Mouse (Mus musculus) liver, embryonic 11.5 days (tissue): ENCODE results near the gene Rtl5. TPM values are rescaled to one million over a fixed set of nuclear protein-coding genes. Genes with fewer than 3 reads are reported as not detected.
A peak's percentile ranks its signal among the peaks of the same experiment; 100 is the strongest.

Source experiments
- ATAC-seq: fragments of 200-750 bp; cut with Nextera tagmentation; replicated peaks from 2 replicates; pipeline ENCODE4 v1.8.0; 2017; ENCODE audit warnings: moderate number of reproducible peaks, mild to moderate bottlenecking, moderate TSS enrichment, moderate library complexity; ENCODE audit not compliant: low FRiP score
- DNase-seq: peaks from one replicate; pipeline ENCODE4 v3.0.0-alpha.2; 2017; ENCODE audit warnings: low spot score
- H3K27ac ChIP-seq: fragments of 300-500 bp; sonication (generic); 2 replicates; pipeline ENCODE4 v1.5.1; 2014; ENCODE audit warnings: mild to moderate bottlenecking, low read depth, low read length, control low read depth
- H3K27me3 ChIP-seq: fragments of 300-500 bp; sonication (generic); replicated peaks from 2 replicates; pipeline ENCODE4 v1.6.1; 2014; ENCODE audit warnings: low read length, mixed read lengths; ENCODE audit not compliant: control insufficient read depth, insufficient read depth
- H3K36me3 ChIP-seq: fragments of 300-500 bp; sonication (generic); 2 replicates; pipeline ENCODE4 v1.6.1; 2014; ENCODE audit warnings: mild to moderate bottlenecking, low read length, moderate library complexity, mixed read lengths; ENCODE audit not compliant: control insufficient read depth, insufficient read depth
- H3K4me1 ChIP-seq: fragments of 300-500 bp; sonication (generic); replicated peaks from 2 replicates; pipeline ENCODE4 v1.6.1; 2014; ENCODE audit warnings: low read length, mixed read lengths; ENCODE audit not compliant: control insufficient read depth, insufficient read depth
- H3K4me2 ChIP-seq: fragments of 300-500 bp; sonication (generic); 2 replicates; pipeline ENCODE4 v1.6.1; 2014; ENCODE audit warnings: mild to moderate bottlenecking, control low read depth, moderate library complexity
- H3K4me3 ChIP-seq: fragments of 300-500 bp; sonication (generic); 2 replicates; pipeline ENCODE4 v1.5.1; 2014; ENCODE audit warnings: low read depth, low read length, control low read depth
- H3K9ac ChIP-seq: fragments of 300-500 bp; sonication (generic); 2 replicates; pipeline ENCODE4 v1.6.1; 2014; ENCODE audit warnings: low read depth, low read length, control low read depth
- H3K9me3 ChIP-seq: fragments of 300-500 bp; sonication (generic); 2 replicates; pipeline ENCODE4 v1.6.1; 2016; ENCODE audit warnings: low read length, inconsistent platforms, mixed read lengths; ENCODE audit not compliant: control insufficient read depth
- WGBS: fragments of 180-500 bp; shearing (Covaris S2); extraction: QIAGEN DNeasy Blood & Tissue Kit; methylation state at CpG from one replicate; pipeline ENCODE4 v1.1.7; 2014; 5-methylcytosine and 5-hydroxymethylcytosine counted together
- polyA plus RNA-seq: library from polyadenylated mRNA; unstranded; fragments of >200 nt; fragmentation: Nextera tagmentation; extraction: Ambion mirVana; gene quantifications from 2 replicates; pipeline ENCODE4 v1.2.1, GENCODE M21; 2014

The Rtl5 gene
- polyA plus RNA-seq, 1 experiment from 2014 or later: 0.34 TPM

GRCm38 (mm10) chrX:102054009-102054408, 17.1 kb downstream of the Rtl5 start:
- Histone ChIP-seq H3K4me1 (no peaks in the 10 kb centered on the region), H3K4me3 (no peak overlapping the region), H3K9me3 (no peaks in the 10 kb centered on the region), H3K9ac (no peak overlapping the region), H3K27me3 (peaks cover 9% of the 10 kb centered on the region; the same call in 1 of the 2 replicates), H3K36me3 (no peaks in the 10 kb centered on the region), H3K4me2 (no peak overlapping the region), H3K27ac (no peak overlapping the region)
- ATAC-seq (no peak), DNase-seq (no peak)
- 76% methylated on average over 4 of the region's 4 CpGs for WGBS

- WGBS: 71% methylated on average over 2 of the region's 2 CpGs
- Histone ChIP-seq H3K4me2 (no peak overlapping the region), H3K9me3 (no peaks in the 10 kb centered on the region), H3K27ac (no peak overlapping the region), H3K36me3 (no peaks in the 10 kb centered on the region), H3K4me3 (no peak overlapping the region), H3K4me1 (no peaks in the 10 kb centered on the region), H3K27me3 (peaks cover 13% of the 10 kb centered on the region; the same call in 1 of the 2 replicates), H3K9ac (no peak overlapping the region)
- DNase-seq (no peak), ATAC-seq (no peak)
These were observed 17.7 kb downstream of the Rtl5 start for GRCm38 (mm10) chrX:102053371-102053770.

DNA sequence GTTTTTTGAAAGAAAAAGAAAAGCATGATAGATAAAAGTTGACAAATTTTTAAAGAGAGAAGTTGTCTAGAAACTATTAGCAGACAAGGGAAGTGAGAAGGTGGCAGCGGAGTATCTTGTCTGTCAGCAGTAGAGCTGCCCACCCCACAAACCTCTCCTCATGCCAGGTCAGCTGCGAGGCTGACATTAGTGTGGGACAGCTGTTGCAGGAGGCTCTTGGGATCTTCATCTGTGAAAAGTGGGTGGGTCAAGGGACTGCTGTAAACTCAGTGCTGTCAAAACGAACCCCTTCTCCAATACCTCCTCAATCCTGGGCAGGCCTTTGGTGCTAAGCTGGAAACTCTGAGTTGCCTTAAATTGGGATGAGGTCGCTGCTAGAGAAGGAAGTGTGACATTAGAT, 19.9 kb downstream of the Rtl5 start:
- Histone ChIP-seq H3K9ac (no peak overlapping the region), H3K27ac (no peak overlapping the region), H3K4me2 (no peak overlapping the region), H3K36me3 (no peaks in the 10 kb centered on the region), H3K9me3 (no peaks in the 10 kb centered on the region), H3K4me1 (no peaks in the 10 kb centered on the region), H3K4me3 (no peak overlapping the region), H3K27me3 (peaks cover 14% of the 10 kb centered on the region; the same call in 1 of the 2 replicates)
- DNase-seq (no peak), ATAC-seq (no peak)
- 68% methylated on average over 4 of the region's 4 CpGs for WGBS

DNA sequence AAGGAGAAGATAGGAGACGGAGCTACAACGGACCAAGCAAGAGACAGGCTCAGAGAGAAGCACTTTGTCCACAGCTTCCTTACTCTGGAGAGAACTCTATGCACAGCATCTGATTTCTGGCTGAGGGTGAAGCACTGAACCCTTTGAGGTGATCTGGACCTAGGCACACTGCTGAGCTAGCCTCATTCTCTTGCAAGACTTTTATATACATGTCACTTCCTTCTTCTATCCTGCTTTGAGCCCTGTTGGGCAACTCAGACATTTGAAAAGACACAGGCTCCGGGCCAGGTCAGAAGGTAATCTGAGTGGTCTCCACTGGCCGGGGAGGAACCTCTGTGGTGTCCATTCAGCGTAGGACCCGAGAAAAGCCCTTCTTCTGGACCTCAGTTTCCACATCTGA, 20.6 kb downstream of the Rtl5 start:
- H3K4me2 ChIP-seq: no peak overlapping the region
- WGBS: 68% methylated on average over 6 of the region's 6 CpGs
- no peaks in the 10 kb centered on the region for H3K36me3 ChIP-seq
- no peak overlapping the region for H3K9ac ChIP-seq
- H3K4me3 ChIP-seq: no peak overlapping the region
- ATAC-seq: no peak
- H3K27ac ChIP-seq: no peak overlapping the region
- DNase-seq: no peak
- no peaks in the 10 kb centered on the region for H3K9me3 ChIP-seq
- no peaks in the 10 kb centered on the region for H3K4me1 ChIP-seq
- peaks cover 14% of the 10 kb centered on the region for H3K27me3 ChIP-seq

- no peak overlapping the region for H3K9ac ChIP-seq
- H3K4me2 ChIP-seq: no peak overlapping the region
- ATAC-seq (no peak), DNase-seq (no peak)
- no peaks in the 10 kb centered on the region for H3K36me3 ChIP-seq
- 58% methylated on average over 4 of the region's 4 CpGs for WGBS
- no peaks in the 10 kb centered on the region for H3K4me1 ChIP-seq
- H3K27ac ChIP-seq: no peak overlapping the region
- peaks cover 8% of the 10 kb centered on the region for H3K27me3 ChIP-seq
- H3K4me3 ChIP-seq: no peak overlapping the region
- no peaks in the 10 kb centered on the region for H3K9me3 ChIP-seq
These were observed 28.7 kb downstream of the Rtl5 start for GRCm38 (mm10) chrX:102042386-102042785.

- DNase-seq: no peak
- Histone ChIP-seq H3K36me3 (no peaks in the 10 kb centered on the region), H3K4me2 (no peak overlapping the region), H3K4me1 (no peaks in the 10 kb centered on the region), H3K27me3 (peaks cover 8% of the 10 kb centered on the region), H3K9me3 (no peaks in the 10 kb centered on the region), H3K27ac (no peak overlapping the region), H3K4me3 (no peak overlapping the region), H3K9ac (no peak overlapping the region)
- no peak for ATAC-seq
- 78% methylated on average over 7 of the region's 7 CpGs for WGBS
These were observed 29.5 kb downstream of the Rtl5 start for GRCm38 (mm10) chrX:102041562-102041961.

- Histone ChIP-seq H3K9me3 (no peaks in the 10 kb centered on the region), H3K4me1 (no peaks in the 10 kb centered on the region; the same call in 1 of the 2 replicates), H3K4me3 (no peak overlapping the region), H3K9ac (no peak overlapping the region), H3K4me2 (no peak overlapping the region), H3K27ac (no peak overlapping the region), H3K36me3 (no peaks in the 10 kb centered on the region), H3K27me3 (peaks cover 9% of the 10 kb centered on the region)
- 76% methylated on average over 2 of the region's 2 CpGs for WGBS
- DNase-seq (no peak), ATAC-seq (no peak)
These were observed 33.6 kb downstream of the Rtl5 start for GRCm38 (mm10) chrX:102037506-102037905.

- ATAC-seq (peak; percentile 73; the same call in 1 of the 2 replicates), DNase-seq (no peak)
- H3K27ac ChIP-seq: no peak overlapping the region
These were observed 34.2 kb downstream of the Rtl5 start for GRCm38 (mm10) chrX:102036866-102037361.

DNA sequence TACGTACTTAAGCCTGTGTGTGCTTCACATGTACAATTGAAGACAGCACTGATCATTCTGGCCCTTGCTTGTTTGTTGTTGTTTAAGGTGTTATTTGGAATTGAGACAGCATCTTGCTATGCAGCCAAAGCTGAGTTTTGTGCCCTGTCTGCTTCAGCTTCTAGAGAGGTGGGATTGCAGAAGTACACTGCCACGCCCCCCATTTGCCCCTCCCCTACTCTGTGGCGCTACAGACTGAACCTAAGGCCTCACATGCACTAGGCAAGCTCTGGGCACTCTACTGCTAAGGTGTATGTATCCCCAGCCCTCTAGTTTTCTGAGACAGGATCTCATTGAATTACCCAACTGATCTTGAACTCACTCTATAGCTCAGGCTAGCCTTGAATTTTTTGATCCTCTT, 35.4 kb downstream of the Rtl5 start:
- Histone ChIP-seq H3K27me3 (peaks cover 16% of the 10 kb centered on the region), H3K4me1 (no peaks in the 10 kb centered on the region; the same call in 1 of the 2 replicates), H3K9me3 (no peaks in the 10 kb centered on the region), H3K4me3 (no peak overlapping the region), H3K36me3 (no peaks in the 10 kb centered on the region), H3K4me2 (no peak overlapping the region), H3K27ac (no peak overlapping the region), H3K9ac (no peak overlapping the region)
- DNase-seq: no peak
- no peak for ATAC-seq
- 58% methylated on average over 3 of the region's 3 CpGs for WGBS

More at GRCm38 (mm10) chrX:102036866-102037361, 34.2 kb downstream of the Rtl5 start:
- Histone ChIP-seq H3K4me2 (no peak overlapping the region), H3K9ac (no peak overlapping the region), H3K4me3 (no peak overlapping the region), H3K36me3 (no peaks in the 10 kb centered on the region), H3K4me1 (no peaks in the 10 kb centered on the region; the same call in 1 of the 2 replicates), H3K27me3 (peaks cover 11% of the 10 kb centered on the region), H3K9me3 (no peaks in the 10 kb centered on the region)
- WGBS: 57% methylated on average over 3 of the region's 3 CpGs
